Mouse (Mus musculus) T-helper 17 cell (primary cell): ENCODE data around the gene Ugt1a6b.
"Not testable (repeated sequence)": the region's sequence is repeated elsewhere in the genome, so short reads cannot be mapped to it uniquely, and the experiment has no call there.

Source experiments
- in situ Hi-C, 2 experiments: fragments of 300-600 bp; cut with MboI, MseI; formaldehyde crosslinking; loops; 1 replicate in 1 of 2; 2 replicates in 1 of 2; pipeline ENCODE4 v1.15.1; 2025; ENCODE audit warnings: high pct_unique_total_duplicates in 2 of 2

The Ugt1a6b gene

DNA sequence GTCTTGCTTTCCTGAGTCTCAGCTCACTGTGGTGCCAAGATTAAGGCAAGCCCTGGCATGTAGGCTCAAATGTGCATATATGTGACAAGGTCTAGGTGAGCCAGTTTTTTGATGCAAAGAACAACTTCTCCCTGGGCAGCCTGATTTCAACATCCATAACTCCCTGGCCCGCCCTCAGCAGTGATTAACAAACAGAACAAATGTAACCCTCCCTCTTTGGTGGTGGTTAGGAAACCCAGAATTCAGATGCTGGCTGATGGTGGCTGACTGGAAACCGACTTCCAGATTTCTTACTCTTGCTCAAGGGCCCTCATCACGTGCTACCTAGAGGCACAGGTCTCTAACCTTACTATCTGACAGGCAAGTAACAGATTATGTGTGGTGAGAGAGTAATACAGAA lies at the start of gene Ugt1a6b:
Ugt1a6b (plus strand) TSS at position 234 of the 400 bp plus-strand sequence.
- in situ Hi-C loops: not testable (repeated sequence)

DNA sequence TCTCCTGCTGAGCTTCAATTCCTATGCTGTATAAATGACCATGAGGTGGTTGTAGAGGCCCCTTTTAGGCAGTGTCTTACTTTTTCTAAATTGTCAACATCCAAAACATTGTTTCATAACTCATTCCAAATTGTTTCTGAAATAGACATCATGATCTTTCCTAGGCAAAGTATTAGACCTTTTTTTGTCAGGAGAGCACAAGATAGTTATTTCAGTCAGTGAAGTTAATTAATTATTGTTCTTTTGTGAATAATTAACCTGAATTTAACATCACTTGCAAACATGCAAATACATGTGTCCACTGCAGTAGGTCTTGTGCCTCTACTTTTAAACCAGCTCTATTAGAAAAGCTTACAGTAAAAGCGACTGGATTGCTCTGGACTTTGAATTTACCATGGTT lies 48.0 kb upstream of the Ugt1a6b start, which contains the start of gene Ugt1a10:
Ugt1a10 (plus strand) TSS at position 301 of the 400 bp plus-strand sequence.
- in situ Hi-C loops: loop anchor here in 1 of 2 experiments (5.0 kb wide), 1 partner anchor 48 kb away; the partner anchor contains the start of gene Usp40

GRCm38 (mm10) chr1:88066472-88067102 lies 36.5 kb upstream of the Ugt1a6b start:
- in situ Hi-C loops: not testable (repeated sequence)

DNA sequence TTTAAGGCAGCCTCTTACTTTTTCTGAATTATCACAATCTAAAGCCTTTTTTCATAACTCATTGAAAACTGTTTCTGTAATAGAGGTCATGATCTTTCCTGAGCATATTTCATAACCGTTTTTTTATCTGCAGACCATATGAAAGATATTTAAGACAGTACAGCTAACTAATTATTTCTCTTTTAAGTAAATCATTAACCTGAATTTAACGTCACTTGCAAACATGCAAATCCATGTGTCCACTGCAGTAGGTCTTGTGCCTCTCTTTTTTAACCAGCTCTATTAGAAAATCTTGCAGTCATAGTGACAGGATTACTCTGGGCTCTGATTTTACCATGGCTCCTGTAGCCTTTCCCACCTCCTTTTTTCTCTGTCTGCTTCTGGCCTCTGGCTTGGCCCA lies 32.6 kb upstream of the Ugt1a6b start, which contains the start of gene Ugt1a9:
Ugt1a9 (plus strand) TSS at position 306 of the 400 bp plus-strand sequence.
- in situ Hi-C loops: no loop called here

GRCm38 (mm10) chr1:88070902-88071301 lies 32.1 kb upstream of the Ugt1a6b start:
- in situ Hi-C loops: no loop called here

DNA sequence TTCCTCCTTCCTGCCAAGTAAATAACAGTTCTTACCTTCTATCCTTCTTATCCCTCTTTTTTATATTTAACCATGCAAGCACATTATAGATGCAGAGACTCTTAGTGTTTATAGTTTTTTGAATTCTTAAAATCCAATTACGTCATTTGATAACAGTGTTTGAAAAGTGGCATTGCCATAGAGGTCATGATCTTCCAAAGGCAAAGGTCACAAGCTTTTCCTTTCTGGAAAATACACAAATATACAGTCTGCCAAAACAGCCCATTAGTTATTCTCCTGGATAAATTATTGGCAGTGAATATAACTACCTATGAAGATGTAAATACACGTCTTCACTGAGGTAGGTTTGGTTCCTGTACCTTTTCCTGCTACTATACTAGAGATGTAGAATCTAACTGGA lies 28.6 kb upstream of the Ugt1a6b start:
- in situ Hi-C loops: no loop called here

DNA sequence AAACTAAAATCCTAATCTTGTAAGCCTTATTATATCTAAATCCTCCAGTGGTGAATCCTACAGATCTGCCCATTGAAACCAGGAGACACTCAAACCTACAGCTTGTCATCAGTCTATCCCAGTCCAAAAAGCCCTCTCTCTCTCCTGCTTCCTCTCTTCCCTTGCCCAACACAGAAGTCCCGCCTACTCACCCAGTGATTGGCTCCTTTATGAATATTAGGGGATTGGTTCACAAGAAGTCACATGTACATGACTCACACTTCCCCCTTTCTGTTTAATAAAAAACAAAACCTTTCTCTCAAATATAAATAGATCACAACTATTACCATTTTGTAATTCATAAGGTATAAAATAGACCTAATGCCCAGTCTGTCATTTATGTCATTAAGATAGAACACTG lies 25.9 kb upstream of the Ugt1a6b start:
- in situ Hi-C loops: no loop called here

DNA sequence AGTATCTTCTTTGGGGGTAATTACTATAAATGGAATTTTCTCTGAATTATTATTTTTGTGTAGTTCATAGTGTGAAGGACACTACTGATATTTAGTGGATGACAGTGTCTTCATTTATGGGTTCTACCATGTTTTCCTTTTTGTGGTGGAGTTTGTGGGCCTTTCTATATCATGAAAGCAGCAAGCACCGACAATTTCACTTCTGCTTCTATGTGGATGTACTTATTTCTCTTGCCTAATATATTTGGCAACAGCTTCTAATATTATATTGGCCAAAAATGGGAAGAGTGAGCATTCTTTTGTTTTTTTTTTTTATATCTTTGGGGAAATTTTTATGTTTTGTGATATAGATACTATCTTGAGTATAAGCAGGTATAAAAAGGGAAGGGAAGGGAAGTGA lies 21.4 kb upstream of the Ugt1a6b start:
- in situ Hi-C loops: no loop called here

DNA sequence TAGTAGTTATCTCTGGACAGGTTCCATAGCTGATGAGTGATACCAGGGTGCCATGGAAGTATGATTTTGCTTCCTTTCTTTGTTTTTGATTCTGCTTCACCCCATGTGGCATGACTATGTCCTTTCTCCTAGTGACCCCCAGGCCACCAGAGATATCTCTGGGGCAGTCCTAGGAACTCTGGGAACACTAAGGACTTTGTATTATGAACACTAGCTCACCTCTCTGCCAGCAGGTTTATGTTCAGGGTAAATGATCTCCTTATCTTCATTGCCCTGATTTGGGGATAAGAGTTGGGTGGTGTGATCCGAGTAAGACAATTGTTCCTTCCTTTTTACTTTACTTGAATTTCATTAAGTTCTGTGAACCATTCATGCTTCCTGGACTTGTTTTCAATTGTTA lies 16.9 kb upstream of the Ugt1a6b start:
- in situ Hi-C loops: no loop called here

GRCm38 (mm10) chr1:88087513-88087912 lies 15.5 kb upstream of the Ugt1a6b start, which contains the start of gene Ugt1a8:
Ugt1a8 (plus strand) TSS chr1:88087813.
- in situ Hi-C loops: no loop called here

GRCm38 (mm10) chr1:88092341-88092740 lies 10.7 kb upstream of the Ugt1a6b start:
- in situ Hi-C loops: loop anchor here in 1 of 2 experiments (5.0 to 10.0 kb wide), 2 partner anchors 230 to 1478 kb away; no protein-coding TSS in a partner anchor

DNA sequence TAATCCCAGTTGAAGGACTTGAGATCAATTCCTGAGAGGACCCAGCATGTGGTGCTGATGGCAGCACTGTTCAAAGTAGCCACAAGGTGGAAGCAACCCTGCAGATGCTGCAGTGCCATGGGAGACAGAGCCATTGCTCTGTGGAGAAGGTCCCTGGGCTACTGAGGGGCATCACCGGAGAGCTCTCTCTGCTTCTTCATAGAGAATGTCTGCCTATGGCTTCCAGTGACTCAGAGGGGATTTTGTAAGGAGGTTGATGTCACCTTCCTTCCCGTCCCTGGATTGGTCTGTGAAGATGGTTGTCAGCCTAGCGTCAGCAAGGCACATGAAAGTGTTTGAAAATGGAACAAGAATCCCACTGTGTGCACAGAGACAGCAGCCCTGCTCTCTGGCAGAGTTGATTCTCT lies 8.8 kb upstream of the Ugt1a6b start:
- in situ Hi-C loops: loop anchor here in 1 of 2 experiments (5.0 to 10.0 kb wide), 2 partner anchors 228 to 1479 kb away; no protein-coding TSS in a partner anchor

GRCm38 (mm10) chr1:88094941-88095492 lies 8.0 kb upstream of the Ugt1a6b start, which contains the start of gene Ugt1a7c:
Ugt1a7c (plus strand) TSS chr1:88095062.
- in situ Hi-C loops: loop anchor here in 1 of 2 experiments (5.0 to 10.0 kb wide), 2 partner anchors 227 to 1480 kb away; no protein-coding TSS in a partner anchor

DNA sequence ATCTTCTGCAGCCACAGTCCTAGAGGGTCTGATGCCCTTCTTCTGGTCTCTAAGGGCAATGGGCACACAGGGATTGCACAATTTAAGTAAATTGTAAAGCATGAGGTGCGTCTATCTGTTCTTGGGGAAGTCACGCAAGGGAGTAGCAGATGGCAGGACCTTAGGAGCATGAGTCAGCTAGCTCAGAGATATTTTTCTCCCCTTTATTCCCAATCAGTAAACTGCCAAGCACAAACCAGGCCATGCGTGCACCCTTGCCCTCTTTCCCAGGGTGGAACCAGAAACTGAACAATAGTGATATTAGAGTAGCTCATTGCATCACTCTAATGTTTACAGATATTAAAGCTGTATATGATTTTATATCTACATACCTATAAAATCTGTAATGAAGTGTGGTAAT lies 4.5 kb upstream of the Ugt1a6b start:
- in situ Hi-C loops: loop anchor here in 1 of 2 experiments (10.0 kb wide), 1 partner anchor 1484 kb away; no protein-coding TSS in a partner anchor

GRCm38 (mm10) chr1:88099691-88100090 lies 3.4 kb upstream of the Ugt1a6b start:
- in situ Hi-C loops: loop anchor here in 1 of 2 experiments (10.0 kb wide), 1 partner anchor 1485 kb away; no protein-coding TSS in a partner anchor

DNA sequence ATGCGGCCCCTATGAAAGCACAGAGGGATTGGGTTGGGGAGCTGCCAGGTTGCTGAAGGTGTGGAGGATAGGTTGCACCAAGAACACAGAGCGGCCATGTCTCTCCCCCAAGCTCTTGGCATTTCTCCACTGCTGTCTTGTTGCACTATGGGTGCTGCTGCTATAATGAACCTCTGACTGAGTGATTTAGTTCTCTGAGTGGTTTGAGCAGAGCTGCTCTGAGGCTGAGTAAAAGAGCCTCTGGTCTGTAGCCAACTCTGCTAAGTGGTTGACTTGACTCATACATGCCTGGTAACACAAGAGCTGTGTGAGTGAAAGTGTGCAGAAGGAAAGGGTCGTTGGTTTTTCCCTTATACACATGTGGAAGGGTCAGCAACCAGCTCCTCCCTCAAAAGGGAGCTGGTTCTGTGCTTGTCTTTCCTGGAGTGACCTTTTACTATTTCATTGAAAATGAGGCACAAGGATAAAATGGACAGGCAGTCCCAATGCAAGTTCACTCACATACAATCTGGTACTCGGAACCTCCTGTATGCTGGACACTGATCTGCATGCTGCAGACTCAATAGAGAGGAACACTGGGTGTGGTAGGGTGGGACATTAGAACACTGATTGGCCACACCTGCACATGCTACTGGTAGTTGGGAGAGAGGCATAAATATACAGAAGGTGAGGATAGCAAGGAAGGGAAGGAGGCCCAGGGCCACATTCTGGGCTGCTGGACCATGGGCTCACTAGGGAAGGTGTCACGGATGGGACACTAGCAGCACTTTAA lies 831 bp downstream of the Ugt1a6b start:
- in situ Hi-C loops: not testable (repeated sequence)

- in situ Hi-C loops: no loop called here
These were observed 1.8 kb downstream of the Ugt1a6b start for GRCm38 (mm10) chr1:88104667-88105430.

- in situ Hi-C loops: no loop called here
These were observed 2.6 kb downstream of the Ugt1a6b start for GRCm38 (mm10) chr1:88105656-88106055.

DNA sequence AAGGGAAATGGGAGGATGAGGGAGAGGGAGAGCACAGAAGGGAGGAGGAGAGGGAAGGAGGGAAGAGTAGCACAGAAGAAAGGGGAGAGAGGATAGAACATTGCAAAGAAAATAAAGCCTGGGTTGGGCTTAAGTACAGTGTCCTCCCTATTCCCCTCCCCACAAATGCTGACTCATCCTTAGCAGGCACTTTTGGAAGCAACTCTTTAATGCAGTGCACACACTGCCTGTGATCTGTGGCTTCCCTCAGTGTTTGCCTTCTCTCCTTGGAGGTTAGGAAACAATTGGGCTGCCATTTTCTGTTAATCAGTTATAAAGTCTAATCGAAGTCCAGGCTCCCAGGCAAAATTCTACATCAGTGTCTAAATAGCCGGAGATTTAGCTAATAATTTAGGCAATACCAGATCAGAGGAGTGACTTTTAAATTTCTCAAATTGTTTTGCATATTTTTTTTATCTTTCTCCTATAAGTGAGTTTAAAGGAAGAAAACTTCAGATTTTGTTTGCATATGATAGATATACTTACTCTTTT lies 6.0 kb downstream of the Ugt1a6b start:
- in situ Hi-C loops: not testable (repeated sequence)

DNA sequence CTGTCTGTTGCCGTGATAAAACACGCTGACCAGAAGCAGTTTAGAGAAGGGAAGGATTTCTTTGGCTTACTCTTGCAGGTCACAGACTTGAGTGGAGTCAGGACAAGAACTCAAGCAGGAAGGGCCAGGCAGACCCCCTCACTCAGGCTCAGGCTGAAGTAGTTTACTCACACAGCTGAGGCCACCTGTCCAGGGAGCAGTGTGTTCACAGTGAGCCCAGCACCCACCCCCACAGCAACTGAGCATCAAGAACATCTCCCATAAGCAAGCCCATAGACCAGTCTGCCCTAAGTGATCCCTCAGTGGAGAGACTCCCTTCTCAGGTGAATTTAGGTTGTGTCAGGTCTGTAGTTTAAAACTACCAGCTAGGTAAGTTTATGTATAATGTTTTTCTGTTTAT lies 6.6 kb downstream of the Ugt1a6b start:
- in situ Hi-C loops: not testable (repeated sequence)

GRCm38 (mm10) chr1:88112769-88113168 lies 9.7 kb downstream of the Ugt1a6b start:
- in situ Hi-C loops: not testable (repeated sequence)
